Mouse (Mus musculus) heart, embryonic 16.5 days (tissue): ENCODE measurements around the gene Serpinb1c. TPM values are rescaled to one million over a fixed set of nuclear protein-coding genes. Genes with fewer than 3 reads are reported as not detected.
"Not testable (repeated sequence)": the region's sequence is repeated elsewhere in the genome, so short reads cannot be mapped to it uniquely, and the experiment has no call there.

Source experiments
- ATAC-seq: fragments of 200-750 bp; cut with Nextera tagmentation; replicated peaks from 2 replicates; pipeline ENCODE4 v1.8.0; 2017; ENCODE audit warnings: moderate number of reproducible peaks; ENCODE audit not compliant: insufficient read depth, low FRiP score; ENCODE audit errors: extremely low read depth
- H3K27ac ChIP-seq: fragments of 300-500 bp; sonication (generic); 2 replicates; pipeline ENCODE4 v1.5.1; 2014; ENCODE audit warnings: mild to moderate bottlenecking, low read length, control low read depth, moderate library complexity
- H3K27me3 ChIP-seq: fragments of 300-500 bp; sonication (generic); 2 replicates; pipeline ENCODE4 v1.6.1; 2014; ENCODE audit warnings: low read length, mixed read lengths; ENCODE audit not compliant: control insufficient read depth, insufficient read depth
- H3K36me3 ChIP-seq: fragments of 300-500 bp; sonication (generic); 2 replicates; pipeline ENCODE4 v1.6.1; 2014; ENCODE audit not compliant: control insufficient read depth, insufficient read depth
- H3K4me1 ChIP-seq: fragments of 300-500 bp; sonication (generic); 2 replicates; pipeline ENCODE4 v1.6.1; 2014; ENCODE audit warnings: low read length, mixed read lengths; ENCODE audit not compliant: control insufficient read depth, insufficient read depth
- H3K4me2 ChIP-seq: fragments of 300-500 bp; sonication (generic); 2 replicates; pipeline ENCODE4 v1.6.1; 2014; ENCODE audit warnings: low read depth, mild to moderate bottlenecking, control low read depth, low read length
- H3K4me3 ChIP-seq: fragments of 300-500 bp; sonication (generic); 2 replicates; pipeline ENCODE4 v1.5.1; 2014; ENCODE audit warnings: mild to moderate bottlenecking, control low read depth, low read length
- H3K9ac ChIP-seq: fragments of 300-500 bp; sonication (generic); 2 replicates; pipeline ENCODE4 v1.6.1; 2014; ENCODE audit warnings: low read length, control low read depth
- H3K9me3 ChIP-seq: fragments of 300-500 bp; sonication (generic); replicated peaks from 2 replicates; pipeline ENCODE4 v1.6.1; 2016; ENCODE audit warnings: low read length; ENCODE audit not compliant: control insufficient read depth
- WGBS: fragments of 180-500 bp; shearing (Covaris S2); extraction: QIAGEN DNeasy Blood & Tissue Kit; methylation state at CpG from one replicate; pipeline ENCODE4 v1.1.7; 2014; 5-methylcytosine and 5-hydroxymethylcytosine counted together
- polyA plus RNA-seq: library from polyadenylated mRNA; unstranded; fragments of >200 nt; fragmentation: Nextera tagmentation; extraction: Ambion mirVana; gene quantifications from 2 replicates; pipeline ENCODE4 v1.2.1, GENCODE M21; 2015

Gene Serpinb1c
- polyA plus RNA-seq = 0.14 and 0.29 TPM in 2 replicates

DNA sequence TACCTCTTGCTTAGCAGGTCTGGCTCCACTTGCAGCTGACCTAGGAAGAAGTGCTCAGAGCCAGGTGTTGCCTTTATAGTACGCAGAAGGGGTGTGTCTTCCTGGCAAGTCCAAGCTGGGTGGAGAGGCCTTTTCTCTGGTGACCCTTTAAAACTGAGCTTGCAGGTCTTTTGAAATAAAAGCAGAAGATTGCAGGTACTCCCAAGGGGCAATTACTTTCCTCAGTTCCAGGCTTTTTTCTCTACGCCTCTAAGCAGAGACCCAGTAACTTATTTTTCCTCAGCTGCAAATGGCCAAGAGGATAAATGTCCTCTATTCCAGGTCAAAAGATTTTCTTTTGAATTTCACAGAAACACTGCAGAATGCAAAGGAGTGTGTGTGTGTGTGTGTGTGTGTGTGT lies at the start of gene Serpinb1c:
TSS of gene Serpinb1c (minus strand) at position 101 of the 400 bp plus-strand sequence.
- Histone ChIP-seq H3K9me3 (no peaks in the 10 kb centered on the region), H3K27me3 (no peaks in the 10 kb centered on the region), H3K4me2 (no peak within 1 kb of the TSS), H3K4me3 (no peak within 1 kb of the TSS), H3K27ac (no peak within 1 kb of the TSS), H3K36me3 (no peaks in the 10 kb centered on the region), H3K4me1 (no peaks in the 10 kb centered on the region), H3K9ac (no peak within 1 kb of the TSS)
- 89% methylated on average over 2 of the region's 2 CpGs for WGBS
- no peak for ATAC-seq

DNA sequence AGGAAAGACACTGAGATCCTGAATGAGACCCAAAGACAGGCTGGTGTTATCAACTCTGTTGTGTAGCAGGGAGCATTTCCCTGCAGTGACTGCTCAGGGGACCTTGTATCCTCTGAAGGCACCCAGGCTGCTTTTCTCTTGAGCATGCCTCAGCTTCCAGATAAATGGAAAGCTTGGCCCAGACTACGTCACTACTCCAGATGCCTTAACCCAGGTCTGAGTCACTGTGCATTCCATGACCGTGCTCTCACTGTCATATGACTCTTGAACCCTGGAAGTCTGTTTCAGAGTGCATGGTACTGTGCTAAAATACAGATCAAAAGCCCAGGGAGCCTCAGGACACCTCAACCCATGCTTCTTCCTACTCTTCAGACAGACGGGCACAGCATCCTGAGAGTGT lies 41.2 kb upstream of the Serpinb1c start:
- not testable (repeated sequence) for H3K9ac ChIP-seq, H3K27ac ChIP-seq, H3K27me3 ChIP-seq, H3K36me3 ChIP-seq, H3K4me2 ChIP-seq, H3K4me1 ChIP-seq, H3K9me3 ChIP-seq, H3K4me3 ChIP-seq
- 33% methylated on average over 3 of the region's 3 CpGs for WGBS
- ATAC-seq = peak; percentile 49; the same call in 1 of the 2 replicates

DNA sequence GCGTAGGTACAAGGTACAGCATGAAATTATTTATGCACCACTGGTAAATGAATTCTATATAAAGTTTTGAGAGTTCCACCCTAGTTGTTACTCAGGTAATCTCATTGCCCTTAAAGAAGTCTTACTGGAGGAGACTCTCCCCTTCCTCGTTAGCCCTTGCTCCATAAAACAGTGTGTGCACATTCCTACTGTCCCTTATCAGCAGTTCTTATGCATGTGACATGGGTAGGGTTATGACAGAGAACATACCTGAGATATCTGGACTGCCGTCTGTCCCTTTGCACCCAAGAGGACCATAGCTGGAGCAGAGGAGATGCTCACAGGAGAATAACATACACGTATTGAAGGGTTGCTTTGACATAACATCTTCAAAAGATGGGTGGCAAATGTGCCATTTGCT lies 40.3 kb upstream of the Serpinb1c start:
- H3K36me3 ChIP-seq, H3K9me3 ChIP-seq, H3K9ac ChIP-seq, H3K4me3 ChIP-seq, H3K4me2 ChIP-seq, H3K27me3 ChIP-seq, ATAC-seq, H3K4me1 ChIP-seq, H3K27ac ChIP-seq: not testable (repeated sequence)
- 56% methylated on average over 4 of the region's 4 CpGs for WGBS

DNA sequence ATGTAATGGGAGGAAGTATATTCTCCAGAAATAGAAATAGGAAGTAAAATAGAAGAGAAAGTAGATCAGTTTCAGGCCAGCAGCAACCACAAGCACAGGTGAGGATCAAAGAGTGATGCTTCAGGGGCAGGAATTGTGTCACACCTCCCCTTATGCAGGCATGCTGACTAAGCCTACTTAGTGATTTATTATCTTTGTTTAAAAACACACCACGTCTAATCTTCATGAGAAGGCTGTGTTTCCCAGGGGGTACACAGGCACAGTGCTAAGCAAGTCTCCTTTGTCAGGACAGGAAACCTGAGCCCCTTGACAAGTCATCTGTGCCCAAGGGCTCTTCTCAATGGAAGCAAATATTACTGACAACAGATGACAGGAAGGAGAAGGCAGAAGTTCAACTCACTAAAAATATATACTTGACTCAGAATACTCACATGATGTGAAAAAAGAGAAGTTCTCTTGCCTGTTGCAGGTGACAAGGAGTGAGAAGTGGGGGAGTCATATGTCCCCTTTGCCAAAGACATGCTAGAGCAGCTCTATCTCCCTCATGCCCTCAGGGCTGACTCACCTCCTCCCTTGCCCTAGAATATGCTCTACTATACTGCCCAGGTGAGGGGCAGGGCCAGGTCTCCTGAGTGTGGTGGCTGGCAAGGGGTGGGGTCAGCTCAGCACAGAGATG lies 36.8 kb upstream of the Serpinb1c start:
- Histone ChIP-seq H3K4me1 (peaks cover 5% of the 10 kb centered on the region), H3K27ac (no peak overlapping the region), H3K4me3 (no peak overlapping the region), H3K36me3 (no peaks in the 10 kb centered on the region), H3K27me3 (no peaks in the 10 kb centered on the region), H3K9me3 (no peaks in the 10 kb centered on the region), H3K4me2 (no peak overlapping the region), H3K9ac (no peak overlapping the region)
- WGBS = 11% methylated on average over 1 of the region's 1 CpGs
- no peak for ATAC-seq

DNA sequence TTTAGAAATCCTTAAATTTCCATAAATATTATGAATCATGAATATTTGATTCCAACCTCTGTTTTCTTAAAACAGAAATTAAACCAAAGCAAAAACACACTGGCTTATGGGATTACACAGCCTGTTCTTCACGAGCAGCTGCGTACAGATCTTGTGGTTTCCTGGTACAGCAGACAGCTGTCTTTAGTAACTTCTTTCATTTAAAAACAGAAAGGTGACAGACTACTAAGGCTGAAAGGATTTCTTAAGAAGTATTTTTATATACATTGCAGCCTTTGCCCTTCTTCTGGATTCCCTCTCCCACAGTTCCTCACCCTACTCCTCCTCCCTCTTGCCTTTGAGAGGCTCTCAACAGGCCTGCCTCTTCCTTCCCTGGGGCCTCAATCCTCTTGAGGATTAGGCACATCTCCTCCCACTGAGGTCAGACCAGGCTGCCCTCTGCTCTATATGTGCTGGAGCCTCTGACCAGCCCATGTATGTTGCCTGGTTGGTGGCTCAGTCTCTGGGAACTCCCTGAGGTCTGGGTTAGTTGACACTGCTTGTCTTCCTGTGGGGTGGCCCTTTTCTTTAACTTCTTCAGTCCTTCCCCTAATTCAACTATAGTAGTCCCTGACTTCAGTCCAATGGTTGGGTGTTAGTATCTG lies 31.2 kb upstream of the Serpinb1c start:
- Histone ChIP-seq H3K4me3 (no peak overlapping the region), H3K27ac (peak overlapping the region; percentile 23; the same call in 1 of the 2 replicates), H3K9ac (no peak overlapping the region), H3K4me2 (no peak overlapping the region), H3K9me3 (no peaks in the 10 kb centered on the region), H3K27me3 (no peaks in the 10 kb centered on the region), H3K4me1 (peaks cover 23% of the 10 kb centered on the region), H3K36me3 (no peaks in the 10 kb centered on the region)
- ATAC-seq = peak; percentile 21; the same call in 1 of the 2 replicates
- 75% methylated on average over 2 of the region's 2 CpGs for WGBS

DNA sequence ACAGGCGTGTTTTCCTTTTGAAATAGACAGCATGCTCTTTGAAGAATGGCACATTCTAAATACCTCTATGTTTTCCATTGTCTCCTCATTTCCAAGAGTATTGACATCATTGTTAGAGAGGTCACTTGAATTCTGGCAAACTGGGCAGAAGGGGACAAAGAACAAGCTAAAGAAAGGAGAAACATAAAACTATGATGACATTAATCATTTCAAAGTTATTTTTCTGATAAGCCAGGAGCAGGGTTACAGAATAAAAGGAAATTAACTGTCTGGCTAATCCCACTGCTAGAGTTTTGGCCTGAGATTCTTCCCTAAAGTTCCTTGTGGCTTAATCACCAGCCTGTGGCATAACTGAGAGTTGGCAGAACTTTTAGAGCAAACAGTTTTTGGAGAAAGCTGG lies 29.2 kb upstream of the Serpinb1c start:
- Histone ChIP-seq H3K4me1 (peaks cover 35% of the 10 kb centered on the region), H3K36me3 (no peaks in the 10 kb centered on the region), H3K9ac (no peak overlapping the region), H3K4me2 (no peak overlapping the region), H3K4me3 (no peak overlapping the region), H3K9me3 (no peaks in the 10 kb centered on the region), H3K27me3 (no peaks in the 10 kb centered on the region), H3K27ac (peak overlapping the region; percentile 51)
- ATAC-seq = no peak
- 44% methylated on average over 1 of the region's 1 CpGs for WGBS

DNA sequence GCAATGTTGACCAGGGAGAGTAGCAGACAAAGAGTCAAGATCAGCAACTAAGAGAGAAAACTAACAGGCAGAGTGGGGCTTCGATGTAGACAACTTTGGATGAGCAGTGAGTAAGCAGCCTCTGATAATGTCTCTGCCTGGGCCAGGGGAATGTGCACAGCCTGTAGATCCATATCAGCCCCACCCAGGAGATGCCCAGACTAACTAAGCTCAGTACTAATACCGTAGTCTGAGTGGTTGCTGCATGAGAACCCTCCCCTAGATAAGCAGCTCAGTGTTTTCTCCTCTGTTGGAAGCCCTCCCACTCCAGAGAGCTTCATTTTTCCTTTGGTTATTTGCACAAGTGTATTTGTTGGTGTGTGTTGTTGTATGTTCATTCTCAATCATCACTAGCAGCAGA lies 28.6 kb upstream of the Serpinb1c start:
- no peak overlapping the region for H3K4me2 ChIP-seq
- H3K27me3 ChIP-seq = no peaks in the 10 kb centered on the region
- H3K36me3 ChIP-seq = no peaks in the 10 kb centered on the region
- no peaks in the 10 kb centered on the region for H3K9me3 ChIP-seq
- peaks cover 39% of the 10 kb centered on the region for H3K4me1 ChIP-seq
- H3K9ac ChIP-seq = no peak overlapping the region
- H3K27ac ChIP-seq = peak overlapping the region; percentile 44
- WGBS = 30% methylated on average over 2 of the region's 2 CpGs
- ATAC-seq = no peak
- H3K4me3 ChIP-seq = no peak overlapping the region

DNA sequence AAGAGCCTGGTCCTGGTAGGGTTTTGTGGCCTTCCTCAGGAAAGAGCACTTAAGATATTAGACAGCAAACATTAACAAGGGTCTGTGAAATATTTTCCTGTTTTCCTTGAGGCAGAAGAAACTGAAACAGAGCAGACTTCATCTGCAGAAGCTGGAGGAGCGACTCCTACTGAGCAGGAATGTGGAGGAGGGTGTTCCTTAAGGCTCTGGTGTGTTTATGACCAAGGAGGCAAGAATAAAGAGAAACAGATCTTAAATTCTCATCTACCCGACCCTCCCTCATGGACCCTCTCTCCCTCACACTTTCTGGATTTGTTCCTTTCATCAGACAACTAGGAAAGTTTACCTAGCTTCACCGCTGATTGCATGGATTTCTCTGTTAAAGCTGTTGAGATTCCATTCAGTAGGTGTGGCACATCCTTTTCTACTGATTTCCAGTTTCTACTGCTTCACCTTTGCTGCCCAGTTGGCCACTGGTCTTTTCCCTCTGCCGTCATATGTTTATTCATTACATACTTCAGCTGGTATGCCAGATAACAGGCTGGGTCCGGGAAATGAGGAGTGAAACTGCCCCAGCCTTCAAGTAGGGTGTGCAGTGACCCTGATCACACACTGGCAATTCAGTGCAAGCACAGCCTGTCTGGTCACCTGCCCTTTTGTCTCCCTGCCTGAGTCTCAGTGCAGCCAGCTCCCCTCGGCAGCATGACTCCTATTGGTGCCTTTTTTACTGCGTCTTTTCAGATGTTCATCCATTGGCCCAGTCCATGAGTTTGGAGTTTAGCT lies 26.8 kb upstream of the Serpinb1c start:
- no peaks in the 10 kb centered on the region for H3K36me3 ChIP-seq
- H3K9ac ChIP-seq = peak overlapping the region; percentile 58

DNA sequence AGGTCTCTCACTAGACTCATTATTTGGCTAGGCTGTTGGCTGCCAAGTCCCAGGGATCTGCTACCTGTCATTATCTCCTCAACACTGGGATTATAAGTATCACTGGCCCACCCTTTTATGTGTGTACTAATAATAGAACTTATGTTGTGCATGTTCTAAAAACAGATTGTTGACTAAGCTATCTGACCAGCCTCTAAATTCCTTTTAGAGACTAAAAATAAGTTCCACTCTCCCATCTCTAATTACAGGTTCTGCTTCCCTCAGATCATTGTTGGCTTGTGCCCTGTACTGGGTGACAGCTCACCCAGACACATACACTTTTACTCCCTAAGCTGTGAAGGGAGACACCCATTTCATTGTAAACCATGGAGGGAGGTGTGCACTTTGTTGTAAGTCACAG lies 24.6 kb upstream of the Serpinb1c start:
- Histone ChIP-seq H3K36me3 (no peaks in the 10 kb centered on the region), H3K4me1 (peaks cover 37% of the 10 kb centered on the region), H3K27ac (peak overlapping the region; percentile 89), H3K9ac (peak overlapping the region; percentile 52; the same call in 1 of the 2 replicates), H3K4me2 (peak overlapping the region; percentile 42; the same call in 1 of the 2 replicates), H3K4me3 (no peak overlapping the region), H3K27me3 (no peaks in the 10 kb centered on the region), H3K9me3 (no peaks in the 10 kb centered on the region)
- peak; percentile 89 for ATAC-seq

More for the DNA sequence above, 26.8 kb upstream of the Serpinb1c start:
- ATAC-seq = peak; percentile 71
- 25% methylated on average over 7 of the region's 7 CpGs for WGBS
- H3K4me2 ChIP-seq = peak overlapping the region; percentile 30
- H3K4me1 ChIP-seq = peaks cover 39% of the 10 kb centered on the region
- peak overlapping the region; percentile 76 for H3K27ac ChIP-seq
- no peaks in the 10 kb centered on the region for H3K9me3 ChIP-seq
- no peaks in the 10 kb centered on the region for H3K27me3 ChIP-seq
- H3K4me3 ChIP-seq = no peak overlapping the region
